Mouse (Mus musculus) lung, postnatal 25 days (tissue): ENCODE data around the gene A930002H24Rik.
A peak's percentile ranks its signal among the peaks of the same experiment; 100 is the strongest.
"Not testable (repeated sequence)": the region's sequence is repeated elsewhere in the genome, so short reads cannot be mapped to it uniquely, and the experiment has no call there.

Experiments
- DNase-seq: peaks from one replicate; pipeline ENCODE4 v3.0.0; 2022; ENCODE audit warnings: low spot score

A930002H24Rik gene

DNA sequence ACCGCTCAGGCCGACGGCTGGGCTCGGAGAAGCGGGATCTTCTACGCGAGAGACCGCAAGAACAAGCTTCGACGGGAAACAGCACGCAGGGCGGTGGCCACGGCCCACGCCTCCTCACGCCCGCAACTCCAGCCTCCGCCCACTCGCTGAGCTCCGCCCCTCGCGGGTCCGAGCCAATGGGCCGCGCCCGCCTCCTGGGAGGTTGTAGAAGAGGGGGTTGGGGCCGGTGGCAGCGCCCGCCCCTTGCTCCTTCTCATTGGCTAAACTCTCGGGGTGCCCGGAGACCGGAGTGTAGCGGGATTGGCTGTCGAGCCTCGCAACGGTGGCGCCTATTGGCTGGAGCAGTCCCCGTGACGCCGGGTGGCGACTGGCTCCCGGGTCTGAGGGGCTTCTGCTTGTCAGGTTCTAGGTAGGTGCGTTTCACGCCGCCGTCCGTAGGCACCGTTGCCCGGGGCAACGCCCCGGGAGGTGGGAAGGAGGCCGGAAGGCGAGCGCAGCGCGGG lies at the start of gene A930002H24Rik:
A930002H24Rik (minus strand) TSS at position 145 of the 503 bp plus-strand sequence.
- DNase-seq: peak; percentile 99

GRCm38 (mm10) chr17:63909297-63909696 lies 45.7 kb upstream of the A930002H24Rik start:
- DNase-seq: no peak

DNA sequence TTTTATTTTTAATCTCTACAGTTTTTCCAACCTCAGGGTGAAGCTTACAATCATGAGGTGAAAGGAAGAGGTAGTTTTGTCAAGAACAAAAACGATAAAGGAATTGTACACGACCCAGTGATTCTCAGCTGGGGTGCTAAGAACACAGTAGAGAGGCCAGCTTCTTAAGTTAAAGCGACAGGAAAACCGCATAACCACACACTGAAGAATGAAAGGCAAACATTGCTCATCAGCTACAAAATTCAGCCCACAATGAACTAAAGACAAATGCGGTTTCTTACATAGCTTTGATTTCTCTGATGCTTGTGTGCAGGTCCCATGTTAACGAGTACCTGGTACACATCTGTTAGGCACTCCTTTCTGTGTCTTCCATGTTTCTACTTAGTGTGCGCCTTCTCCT lies 33.5 kb upstream of the A930002H24Rik start:
- no peak for DNase-seq

- no peak for DNase-seq
Measured at GRCm38 (mm10) chr17:63895829-63896228, 32.2 kb upstream of the A930002H24Rik start.

DNA sequence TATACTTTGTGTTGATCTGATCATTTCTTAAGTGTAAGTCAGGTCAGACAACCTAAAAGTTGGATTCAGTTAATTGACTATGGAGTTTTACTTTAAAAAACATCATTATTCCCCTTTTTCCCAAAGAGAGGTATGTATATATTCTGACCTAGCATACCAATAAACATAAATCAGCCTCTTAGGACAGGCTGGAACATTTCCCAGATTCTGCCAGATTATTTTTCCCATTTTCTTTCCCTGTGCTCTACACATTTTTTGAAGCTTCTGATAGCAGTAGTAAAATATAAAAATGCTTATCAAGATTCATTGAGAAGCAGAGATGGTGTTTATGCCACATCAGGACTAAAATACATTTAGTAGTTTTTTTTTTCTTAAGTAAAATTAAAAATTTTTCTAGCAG lies 27.0 kb upstream of the A930002H24Rik start:
- DNase-seq: no peak

- DNase-seq: no peak
Measured at GRCm38 (mm10) chr17:63886988-63887387, 23.4 kb upstream of the A930002H24Rik start.

- no peak for DNase-seq
Measured at GRCm38 (mm10) chr17:63880009-63880408, 16.4 kb upstream of the A930002H24Rik start.

DNA sequence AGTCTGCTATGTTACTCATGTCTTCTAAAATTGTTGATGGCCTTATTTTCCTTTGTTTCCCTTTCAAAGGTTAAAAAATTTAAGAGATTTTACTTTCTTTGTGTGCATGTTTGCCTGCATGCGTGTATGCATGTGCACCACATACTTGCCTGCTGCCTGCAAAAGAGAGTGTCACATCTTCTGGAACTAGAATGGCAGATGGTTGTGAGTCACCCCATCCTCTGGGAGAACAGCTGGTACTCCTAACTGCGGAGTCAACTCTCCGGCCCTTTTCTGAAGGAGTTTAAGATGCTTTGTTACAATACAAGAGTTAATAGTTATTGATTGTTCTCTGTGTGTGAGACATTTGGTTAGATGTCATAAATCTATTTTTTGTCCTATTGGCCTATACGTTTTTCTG lies 15.3 kb upstream of the A930002H24Rik start:
- no peak for DNase-seq

DNA sequence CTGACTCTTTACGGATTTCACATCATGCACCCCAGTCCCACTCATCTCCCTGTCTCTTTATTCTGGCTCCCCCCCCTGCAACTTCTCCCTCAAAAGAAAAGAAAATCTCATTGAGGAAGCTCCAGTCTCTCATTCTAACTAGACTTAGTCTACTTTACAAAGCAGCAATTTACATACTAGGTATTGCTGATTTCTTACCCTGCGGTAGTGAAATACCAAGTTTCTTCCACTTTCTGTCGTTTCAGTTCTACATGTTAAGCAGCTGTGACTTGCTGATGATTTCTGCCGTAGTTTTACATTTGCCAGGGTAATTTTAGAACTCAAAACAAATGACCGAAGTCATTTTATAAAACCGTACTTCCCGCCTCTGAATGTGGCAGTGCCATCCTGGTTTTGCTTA lies 8.2 kb upstream of the A930002H24Rik start:
- no peak for DNase-seq

DNA sequence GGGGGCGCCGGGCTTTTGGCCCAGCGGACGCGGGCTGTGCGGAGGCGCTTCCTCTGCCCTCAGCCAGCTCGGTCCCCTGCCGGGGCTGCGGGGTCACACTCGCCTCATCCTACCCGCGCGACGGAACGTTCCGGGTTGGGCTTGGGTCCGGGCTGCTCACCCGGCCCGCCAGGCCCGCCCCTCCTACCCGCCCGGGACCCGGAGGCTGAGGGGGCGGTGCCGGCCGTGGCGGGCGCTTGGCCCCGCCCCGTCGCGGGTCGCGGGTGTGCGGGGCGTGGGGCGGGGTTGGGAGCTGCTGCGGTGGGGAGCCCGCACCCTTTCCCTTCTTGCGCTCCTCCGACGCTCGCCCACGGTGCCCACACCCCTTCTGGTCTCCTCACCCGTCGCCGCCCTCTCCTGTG lies 580 bp upstream of the A930002H24Rik start:
- no peak for DNase-seq

DNA sequence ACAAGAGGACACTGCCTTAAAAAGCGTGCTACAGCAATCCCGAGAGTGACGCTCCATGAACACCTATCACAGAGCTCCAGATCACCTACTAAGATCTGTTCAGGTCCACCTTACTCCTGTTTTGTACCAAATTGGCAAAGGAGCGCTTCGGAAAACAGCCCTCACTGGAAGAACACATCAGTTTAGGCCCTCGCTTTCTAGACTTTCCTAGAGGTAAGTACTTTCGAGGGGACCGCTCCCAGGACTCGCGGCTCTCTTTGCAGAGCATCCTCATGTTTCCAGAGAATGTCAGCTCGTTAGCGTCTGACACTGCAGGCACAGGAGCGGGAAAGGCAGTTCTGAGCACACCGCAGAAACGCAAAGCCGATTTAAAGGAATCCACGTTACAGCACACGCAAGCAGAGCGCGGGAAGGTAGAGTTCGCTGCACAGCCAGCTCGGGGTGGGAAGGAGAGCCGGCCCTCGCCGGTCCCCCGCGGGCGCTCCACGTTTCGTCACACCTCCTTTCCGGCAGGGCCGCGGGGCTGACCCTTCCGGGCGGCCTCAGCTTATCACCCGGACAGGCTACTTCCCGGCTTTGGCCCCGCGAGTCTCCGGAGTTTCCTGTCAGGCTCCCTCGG lies 470 bp downstream of the A930002H24Rik start, which contains the start of gene Fer:
Fer (plus strand) TSS at position 51 of the 619 bp plus-strand sequence.
- no peak for DNase-seq

DNA sequence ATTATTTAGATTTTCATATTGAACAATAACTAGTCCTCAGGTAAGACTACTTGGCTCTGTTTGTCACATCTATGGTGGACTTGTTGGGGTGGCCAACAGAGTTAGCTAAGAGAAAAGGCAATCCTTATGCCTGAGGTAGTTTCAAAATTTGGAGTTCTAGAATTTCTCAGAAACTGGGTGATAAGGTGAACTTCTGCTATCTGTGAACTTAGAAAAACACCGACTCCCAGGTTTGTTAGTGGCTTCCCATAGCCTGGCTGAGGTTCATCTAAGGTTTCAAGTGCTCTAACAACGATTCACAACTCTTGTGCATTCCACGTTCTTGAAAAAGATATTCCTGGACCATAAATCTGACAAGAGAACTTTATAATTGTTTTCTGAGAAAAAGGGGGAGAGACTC lies 1.2 kb downstream of the A930002H24Rik start:
- no peak for DNase-seq

DNA sequence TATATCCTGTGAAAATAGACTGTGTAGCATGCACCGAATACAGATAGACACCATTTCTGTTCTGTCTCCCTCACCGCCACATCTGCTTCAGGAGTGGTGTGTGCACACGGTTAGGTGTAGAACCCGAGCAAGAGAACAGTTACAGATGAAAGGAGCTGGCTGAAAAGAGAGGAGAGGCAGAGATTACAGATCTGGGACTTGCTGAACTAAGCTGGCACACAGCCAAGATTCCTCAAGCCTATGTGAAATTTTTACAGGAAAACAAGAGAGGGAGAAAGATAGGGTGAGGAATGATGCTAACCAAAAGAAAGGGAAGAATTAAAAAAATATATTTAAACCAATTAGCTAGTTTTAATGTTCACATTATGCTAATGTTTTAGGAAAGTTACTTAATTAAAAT lies 2.6 kb downstream of the A930002H24Rik start:
- no peak for DNase-seq

DNA sequence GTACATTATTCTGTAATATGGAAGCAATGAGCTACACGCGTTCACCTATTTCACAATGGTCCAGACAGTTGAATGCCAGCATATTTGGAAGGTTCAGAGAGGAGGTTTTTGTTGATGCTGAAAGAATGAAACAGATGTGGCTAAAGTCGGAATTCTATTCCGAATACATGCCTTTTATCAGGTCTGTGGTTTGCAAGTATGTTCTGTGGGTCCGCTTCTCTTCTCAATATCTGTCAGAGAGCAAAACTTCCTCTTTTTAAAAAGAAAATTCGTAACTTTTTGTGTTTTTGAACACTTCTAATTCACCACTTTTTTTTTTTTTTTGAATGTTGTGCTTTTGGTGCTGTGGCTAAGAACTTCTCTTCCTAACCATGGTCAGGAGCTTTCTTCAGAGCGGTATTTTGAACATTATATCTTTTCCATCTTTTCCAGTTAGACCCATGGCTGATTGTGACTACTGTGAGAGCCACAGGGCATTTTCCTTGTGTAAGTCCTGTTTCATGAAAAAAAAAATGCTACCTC lies 6.5 kb downstream of the A930002H24Rik start:
- no peak for DNase-seq

DNA sequence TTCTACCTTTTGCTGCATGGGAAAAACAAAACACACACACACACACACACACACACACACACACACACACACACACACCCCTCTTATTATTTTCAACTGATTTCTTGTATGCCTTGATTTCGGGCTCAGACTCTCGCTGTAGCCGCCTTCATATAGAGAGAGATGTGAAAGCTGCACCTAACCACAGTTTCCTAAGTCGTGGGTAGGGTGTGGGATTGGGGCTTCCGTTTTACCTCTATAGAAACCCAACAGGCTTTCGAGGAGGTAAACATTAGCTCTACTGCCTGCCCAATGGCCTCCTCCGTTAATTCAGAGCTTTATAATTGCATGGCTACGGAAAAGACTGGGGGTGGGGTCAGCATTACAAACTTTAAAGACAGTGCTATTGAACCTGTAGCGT lies 13.6 kb downstream of the A930002H24Rik start:
- DNase-seq: no peak

DNA sequence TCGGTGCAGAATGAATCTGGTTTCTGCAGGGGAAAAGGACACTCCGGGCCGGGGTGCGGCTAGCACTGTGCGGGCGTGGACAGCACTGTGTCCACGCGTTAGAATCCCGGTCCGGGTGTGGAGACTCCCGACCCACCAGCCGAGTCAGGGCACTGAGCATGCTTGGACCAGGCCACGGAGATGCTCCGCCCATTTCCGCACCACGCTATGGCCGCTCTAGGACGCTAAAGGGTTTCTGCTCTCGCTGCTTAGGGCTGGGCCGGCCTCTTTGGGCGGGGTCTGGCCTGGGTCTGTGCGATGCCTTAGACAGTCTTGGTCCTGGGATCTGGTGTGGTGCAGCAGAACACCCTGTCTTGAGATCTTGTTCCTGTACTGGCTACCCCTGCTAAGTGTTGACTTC lies 14.0 kb downstream of the A930002H24Rik start:
- peak; percentile 87 for DNase-seq

DNA sequence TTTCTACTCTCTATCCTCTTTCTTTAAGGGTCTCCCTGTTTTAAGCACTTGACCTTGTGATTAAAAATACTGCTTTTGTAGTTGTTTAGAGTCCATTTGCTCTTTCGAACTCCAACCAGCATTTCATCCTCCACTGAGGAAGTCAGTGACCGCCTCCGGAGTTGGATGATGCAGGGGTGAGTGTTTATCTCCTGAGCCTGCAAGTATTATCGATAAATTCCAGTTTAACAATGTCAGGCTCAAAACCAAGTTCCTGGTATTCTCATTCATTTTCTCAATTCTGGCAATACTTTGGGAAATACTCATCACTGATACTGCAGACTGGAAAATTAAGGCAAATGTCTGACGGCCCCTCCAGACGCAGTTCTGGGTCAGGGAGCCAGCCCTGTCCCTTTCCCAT lies 14.4 kb downstream of the A930002H24Rik start:
- DNase-seq: no peak

DNA sequence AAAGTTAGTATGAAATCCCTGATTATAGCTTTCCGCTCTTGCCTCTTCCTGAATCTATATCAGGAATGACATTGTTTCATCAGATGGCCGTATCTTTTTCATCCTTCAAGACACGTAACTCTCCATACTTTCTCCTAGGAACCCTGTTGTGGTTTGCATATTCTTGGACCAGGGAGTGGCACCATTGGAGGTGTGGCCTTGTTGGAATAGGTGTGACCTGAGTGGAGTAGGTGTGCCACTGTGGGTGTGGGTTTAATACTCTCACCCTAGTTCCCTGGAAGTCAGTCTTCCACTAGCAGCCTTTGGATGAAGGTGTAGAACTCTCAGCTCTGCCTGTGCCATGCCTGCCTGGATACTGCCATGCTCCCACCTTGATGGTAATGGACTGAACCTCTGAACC lies 17.8 kb downstream of the A930002H24Rik start:
- DNase-seq: not testable (repeated sequence)

GRCm38 (mm10) chr17:63844936-63845335 lies 18.7 kb downstream of the A930002H24Rik start:
- DNase-seq: no peak

DNA sequence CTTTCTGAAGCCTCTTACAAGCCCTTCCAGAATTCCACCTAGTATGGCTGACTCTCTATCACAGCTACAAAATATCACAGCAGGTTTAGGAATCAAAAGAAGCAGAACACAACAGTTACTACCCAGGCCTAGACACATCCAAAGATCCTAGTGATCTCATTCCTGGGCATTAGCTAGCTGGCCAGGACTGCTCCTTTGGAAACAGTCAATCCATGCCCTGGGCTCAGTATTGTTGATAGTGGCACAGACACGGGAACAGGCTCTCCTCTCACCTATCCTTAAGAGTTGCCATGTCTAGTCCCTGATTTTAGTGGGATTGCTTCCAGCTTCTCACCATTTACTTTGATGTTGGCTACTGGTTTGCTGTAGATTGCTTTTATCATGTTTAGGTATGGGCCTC lies 21.4 kb downstream of the A930002H24Rik start:
- DNase-seq: no peak

- DNase-seq: no peak
Measured at GRCm38 (mm10) chr17:63839636-63840269, 23.8 kb downstream of the A930002H24Rik start.

DNA sequence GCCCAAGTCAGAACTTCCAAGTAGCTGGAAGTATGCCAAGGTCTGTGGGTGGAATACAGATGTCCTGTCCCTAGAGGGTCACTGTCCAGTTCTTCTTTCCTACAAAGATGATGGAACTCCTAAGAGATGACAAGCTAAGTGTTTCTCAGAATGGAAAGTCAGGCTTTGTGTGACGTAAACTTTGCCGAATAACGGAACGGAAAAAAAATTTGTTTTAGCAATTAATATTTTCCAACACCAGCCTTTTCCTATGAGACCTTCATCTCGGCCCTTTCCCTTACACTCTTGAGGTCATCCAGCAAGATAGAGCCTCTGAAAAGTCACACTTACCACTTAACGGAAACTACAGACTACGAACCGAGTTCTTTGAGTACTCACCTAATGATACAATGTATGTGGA lies 25.4 kb downstream of the A930002H24Rik start:
- DNase-seq: no peak

DNA sequence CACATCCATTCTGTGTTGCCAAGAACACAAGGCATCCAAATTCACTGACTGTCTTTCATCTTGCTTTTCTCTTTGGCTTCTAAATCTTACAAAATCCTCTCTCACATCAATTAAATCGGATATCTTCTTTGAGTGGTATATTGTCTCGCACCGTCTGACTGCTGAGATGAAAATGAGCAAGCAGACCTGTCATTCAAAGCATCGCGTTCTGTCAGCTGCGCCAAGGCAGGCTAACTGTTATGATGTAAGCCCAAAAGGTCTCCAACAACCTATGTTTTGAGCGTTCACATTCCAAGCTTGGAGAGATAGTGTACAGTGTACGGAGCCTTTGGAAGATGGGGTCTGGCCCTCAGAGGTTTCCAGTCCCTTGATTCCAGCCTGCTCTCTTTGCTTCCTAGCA lies 26.9 kb downstream of the A930002H24Rik start:
- DNase-seq: no peak
